Mouse (Mus musculus) midbrain, embryonic 14.5 days (tissue): Measurements from ENCODE around the gene Zfp618. TPM values are rescaled to one million over a fixed set of nuclear protein-coding genes. Genes with fewer than 3 reads are reported as not detected.
A peak's percentile ranks its signal among the peaks of the same experiment; 100 is the strongest.

Source experiments
- ATAC-seq: fragments of 200-750 bp; cut with Nextera tagmentation; 2 replicates; pipeline ENCODE4 v1.8.0; 2017; ENCODE audit warnings: moderate number of reproducible peaks, moderate library complexity; ENCODE audit not compliant: low FRiP score, low TSS enrichment
- DNase-seq: peaks from one replicate; pipeline ENCODE4 v3.0.0-alpha.2; 2015
- H3K27ac ChIP-seq: fragments of 300-500 bp; sonication (generic); replicated peaks from 2 replicates; pipeline ENCODE4 v1.5.1; 2014; ENCODE audit warnings: mild to moderate bottlenecking, low read depth, low read length, moderate library complexity
- H3K27me3 ChIP-seq: fragments of 300-500 bp; sonication (generic); 2 replicates; pipeline ENCODE4 v1.6.1; 2014; ENCODE audit warnings: low read length, control low read depth, mixed read lengths; ENCODE audit not compliant: control insufficient read depth, insufficient read depth
- H3K36me3 ChIP-seq: fragments of 300-500 bp; sonication (generic); 2 replicates; pipeline ENCODE4 v1.6.1; 2014; ENCODE audit warnings: low read length, control low read depth; ENCODE audit not compliant: control insufficient read depth, insufficient read depth
- H3K4me1 ChIP-seq: fragments of 300-500 bp; sonication (generic); 2 replicates; pipeline ENCODE4 v1.6.1; 2014; ENCODE audit warnings: mild to moderate bottlenecking, antibody characterized with exemption, low read length, control low read depth; ENCODE audit not compliant: control insufficient read depth, insufficient read depth
- H3K4me2 ChIP-seq: fragments of 300-500 bp; sonication (generic); 2 replicates; pipeline ENCODE4 v1.6.1; 2014; ENCODE audit warnings: mild to moderate bottlenecking, low read length, moderate library complexity
- H3K4me3 ChIP-seq: fragments of 300-500 bp; sonication (generic); replicated peaks from 2 replicates; pipeline ENCODE4 v1.5.1; 2014; ENCODE audit warnings: low read depth, low read length
- H3K9ac ChIP-seq: fragments of 300-500 bp; sonication (generic); replicated peaks from 2 replicates; pipeline ENCODE4 v1.6.1; 2014; ENCODE audit warnings: mild to moderate bottlenecking, low read length, moderate library complexity
- H3K9me3 ChIP-seq: fragments of 300-500 bp; sonication (generic); 2 replicates; pipeline ENCODE4 v1.6.1; 2016; ENCODE audit warnings: low read length, control low read depth, mixed read lengths; ENCODE audit not compliant: control insufficient read depth
- WGBS: fragments of 180-500 bp; shearing (Covaris S2); extraction: QIAGEN DNeasy Blood & Tissue Kit; methylation state at CpG from one replicate; pipeline ENCODE4 v1.1.7; 2014; 5-methylcytosine and 5-hydroxymethylcytosine counted together
- polyA plus RNA-seq: library from polyadenylated mRNA; unstranded; fragments of >200 nt; fragmentation: Nextera tagmentation; extraction: Ambion mirVana; gene quantifications from 2 replicates; pipeline ENCODE4 v1.2.1, GENCODE M21; 2014

Gene Zfp618
- polyA plus RNA-seq, 1 experiment from 2014 or later = 39.8 TPM

- Histone ChIP-seq H3K36me3 (no peaks in the 10 kb centered on the region), H3K27me3 (no peaks in the 10 kb centered on the region), H3K4me2 (no peak overlapping the region), H3K9me3 (no peaks in the 10 kb centered on the region), H3K4me1 (peaks cover 8% of the 10 kb centered on the region; the same call in 1 of the 2 replicates), H3K27ac (no peak overlapping the region), H3K4me3 (no peak overlapping the region), H3K9ac (no peak overlapping the region)
- ATAC-seq (no peak), DNase-seq (no peak)
Measured at GRCm38 (mm10) chr4:63049596-63050318, 84.4 kb downstream of the Zfp618 start.

DNA sequence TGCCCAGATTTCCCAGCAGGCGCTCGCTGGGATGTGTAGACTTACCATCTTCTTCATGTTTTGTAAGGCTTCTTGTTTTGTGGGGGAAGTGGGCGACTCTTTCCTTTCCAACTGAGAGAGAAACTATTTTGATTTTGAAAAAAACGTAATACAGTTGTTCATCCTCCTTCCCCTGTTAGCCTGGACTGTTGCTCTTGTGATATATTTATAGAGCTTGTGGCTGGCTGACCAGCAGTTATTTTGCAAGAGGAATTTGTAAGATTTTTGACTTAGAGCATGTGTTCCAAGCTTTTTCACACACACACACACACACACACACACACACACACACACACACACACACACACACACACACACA, 84.9 kb downstream of the Zfp618 start:
- no peak for DNase-seq

DNA sequence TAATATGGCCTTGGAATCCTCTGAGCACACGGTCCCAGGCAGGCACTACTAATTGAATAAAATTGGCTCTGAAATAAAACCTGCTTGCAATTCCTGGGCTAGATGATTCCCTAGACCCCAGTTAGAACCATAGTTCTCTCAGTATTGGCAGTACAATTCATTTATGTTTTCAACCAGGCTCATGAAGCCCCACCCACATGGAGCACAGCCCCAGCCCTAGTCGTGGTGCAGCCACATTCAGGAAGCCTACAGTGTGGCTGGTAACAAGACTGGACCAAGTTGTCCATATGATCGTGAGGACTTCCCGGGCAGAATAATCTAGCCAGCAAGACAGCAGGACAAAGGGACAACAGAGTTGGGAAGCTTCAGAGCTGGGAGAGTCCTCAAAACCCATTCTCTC, 85.6 kb downstream of the Zfp618 start:
- H3K4me2 ChIP-seq = no peak overlapping the region
- no peak overlapping the region for H3K4me3 ChIP-seq
- 81% methylated on average over 4 of the region's 4 CpGs for WGBS
- DNase-seq (no peak), ATAC-seq (no peak)
- no peak overlapping the region for H3K9ac ChIP-seq
- no peaks in the 10 kb centered on the region for H3K9me3 ChIP-seq
- H3K27me3 ChIP-seq = no peaks in the 10 kb centered on the region
- no peaks in the 10 kb centered on the region for H3K36me3 ChIP-seq
- H3K4me1 ChIP-seq = peaks cover 9% of the 10 kb centered on the region; the same call in 1 of the 2 replicates
- no peak overlapping the region for H3K27ac ChIP-seq

More for the DNA sequence above, 84.9 kb downstream of the Zfp618 start:
- Histone ChIP-seq H3K9me3 (no peaks in the 10 kb centered on the region), H3K4me3 (no peak overlapping the region), H3K4me2 (no peak overlapping the region), H3K27me3 (no peaks in the 10 kb centered on the region), H3K4me1 (peaks cover 8% of the 10 kb centered on the region; the same call in 1 of the 2 replicates), H3K36me3 (no peaks in the 10 kb centered on the region), H3K27ac (no peak overlapping the region), H3K9ac (no peak overlapping the region)
- WGBS = 85% methylated on average over 4 of the region's 4 CpGs
- no peak for ATAC-seq

GRCm38 (mm10) chr4:63051940-63052661, 86.7 kb downstream of the Zfp618 start:
- Histone ChIP-seq H3K27ac (no peak overlapping the region), H3K4me2 (no peak overlapping the region), H3K9ac (no peak overlapping the region), H3K27me3 (no peaks in the 10 kb centered on the region), H3K36me3 (no peaks in the 10 kb centered on the region), H3K9me3 (no peaks in the 10 kb centered on the region), H3K4me3 (no peak overlapping the region), H3K4me1 (peaks cover 20% of the 10 kb centered on the region)
- DNase-seq = no peak
- WGBS = 71% methylated on average over 7 of the region's 7 CpGs
- no peak for ATAC-seq

- Histone ChIP-seq H3K4me1 (peaks cover 20% of the 10 kb centered on the region), H3K4me2 (no peak overlapping the region), H3K4me3 (no peak overlapping the region), H3K9me3 (no peaks in the 10 kb centered on the region), H3K27ac (no peak overlapping the region), H3K36me3 (no peaks in the 10 kb centered on the region), H3K9ac (no peak overlapping the region), H3K27me3 (no peaks in the 10 kb centered on the region)
- no peak for ATAC-seq
- WGBS = 53% methylated on average over 2 of the region's 2 CpGs
- DNase-seq = no peak
Measured at GRCm38 (mm10) chr4:63052662-63053033, 87.3 kb downstream of the Zfp618 start.

GRCm38 (mm10) chr4:63055216-63055745, 89.9 kb downstream of the Zfp618 start:
- H3K27me3 ChIP-seq = no peaks in the 10 kb centered on the region
- no peak overlapping the region for H3K4me3 ChIP-seq
- no peak overlapping the region for H3K9ac ChIP-seq
- no peak overlapping the region for H3K4me2 ChIP-seq
- peaks cover 23% of the 10 kb centered on the region for H3K4me1 ChIP-seq
- 88% methylated on average over 10 of the region's 10 CpGs for WGBS
- H3K9me3 ChIP-seq = no peaks in the 10 kb centered on the region
- 0 out of 2 replicates have a peak overlapping the region, but pooled peaks have one; percentile 0 for H3K27ac ChIP-seq
- DNase-seq (no peak), ATAC-seq (no peak)
- H3K36me3 ChIP-seq = no peaks in the 10 kb centered on the region

DNA sequence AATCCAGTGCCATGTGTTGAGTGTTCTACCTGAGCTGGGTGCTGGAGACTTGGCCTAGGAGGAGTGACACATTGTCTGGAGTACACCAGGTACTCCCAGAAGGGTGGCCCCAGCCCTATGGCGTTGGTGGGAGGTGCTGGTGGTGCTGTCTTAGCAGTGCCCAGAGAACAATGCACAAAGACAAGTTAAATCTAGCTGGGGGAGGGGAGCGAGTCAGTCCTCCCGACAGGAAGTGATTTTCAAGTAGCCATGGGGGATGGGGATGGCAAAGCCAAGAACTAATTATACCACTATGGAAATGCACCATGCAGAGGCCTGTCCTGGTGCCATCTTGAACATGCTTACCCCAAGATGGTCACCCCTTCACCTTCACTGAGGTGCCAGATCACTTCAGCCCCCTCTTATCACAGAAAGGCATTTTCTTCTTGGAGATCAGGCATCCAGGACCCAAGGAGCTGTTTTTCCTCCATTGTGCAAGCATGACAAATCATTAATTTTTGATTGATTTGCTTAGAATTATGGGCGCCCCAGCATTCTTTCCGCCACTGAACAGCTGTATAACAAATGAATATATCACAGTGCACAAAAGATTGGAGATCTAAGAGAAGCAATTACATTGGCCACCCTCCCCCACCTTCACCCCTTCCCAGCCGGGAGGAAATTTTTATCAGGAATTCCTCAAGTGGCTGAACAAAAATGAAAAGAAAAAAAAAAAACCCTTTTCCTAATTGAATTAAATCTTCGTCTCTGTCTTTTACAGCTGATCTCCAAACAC, 91.5 kb downstream of the Zfp618 start:
- peak overlapping the region; percentile 72 for H3K27ac ChIP-seq
- no peaks in the 10 kb centered on the region for H3K9me3 ChIP-seq
- ATAC-seq (peak; percentile 15; the same call in 1 of the 2 replicates), DNase-seq (peak; percentile 66)
- no peak overlapping the region; the same call in 1 of the 2 replicates for H3K4me2 ChIP-seq
- peaks cover 36% of the 10 kb centered on the region for H3K4me1 ChIP-seq
- H3K4me3 ChIP-seq = no peak overlapping the region
- H3K27me3 ChIP-seq = no peaks in the 10 kb centered on the region
- H3K9ac ChIP-seq = no peak overlapping the region
- H3K36me3 ChIP-seq = no peaks in the 10 kb centered on the region
- 15% methylated on average over 7 of the region's 7 CpGs for WGBS

DNA sequence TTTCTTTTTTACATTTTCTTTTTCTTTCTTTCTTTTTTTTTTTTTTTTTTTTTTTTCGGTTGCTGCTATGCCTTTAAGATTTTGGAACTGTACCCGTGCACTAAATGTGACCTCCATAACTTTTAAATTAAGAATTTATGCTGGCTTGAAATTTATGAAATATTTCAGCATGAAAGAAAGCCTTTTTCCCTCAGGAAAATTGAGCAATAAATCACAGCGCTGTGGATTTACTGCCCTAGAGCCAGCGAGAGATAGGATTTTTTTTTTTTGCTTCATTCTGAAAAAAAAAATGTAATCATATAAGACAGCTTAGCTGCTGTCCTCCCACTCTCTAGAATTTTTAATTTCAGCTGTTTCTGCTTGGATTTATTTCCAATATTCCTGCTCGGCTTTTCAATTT, 92.2 kb downstream of the Zfp618 start:
- DNase-seq = peak; percentile 61
- 46% methylated on average over 5 of the region's 5 CpGs for WGBS

More for the DNA sequence above, 92.2 kb downstream of the Zfp618 start:
- no peak overlapping the region for H3K4me3 ChIP-seq
- ATAC-seq = no peak
- no peaks in the 10 kb centered on the region for H3K9me3 ChIP-seq
- H3K9ac ChIP-seq = no peak overlapping the region
- H3K4me1 ChIP-seq = peaks cover 31% of the 10 kb centered on the region
- no peaks in the 10 kb centered on the region for H3K27me3 ChIP-seq
- 0 out of 2 replicates have a peak, but pooled peaks cover under 1% of the 10 kb centered on the region for H3K36me3 ChIP-seq
- H3K4me2 ChIP-seq = no peak overlapping the region
- H3K27ac ChIP-seq = no peak overlapping the region
